Mouse (Mus musculus): ENCODE results near the gene Gtf2f2. TPM values are rescaled to one million over a fixed set of nuclear protein-coding genes. Genes with fewer than 3 reads are reported as not detected.

Gene Gtf2f2
- total RNA-seq, 2 experiments from 2014 or later, result 13.4 to 13.5 TPM

Other genes with a start within 250 kb of the Gtf2f2 start
- 10 to 100 TPM; 11.5 to 12.6 TPM for gene Slc25a30, start 223.8 kb downstream of the Gtf2f2 start, total RNA-seq (2021)
- 1,000 to 10,000 TPM; 2,885 to 3,154 TPM for gene Tpt1, start 165.8 kb downstream of the Gtf2f2 start, total RNA-seq (2021)
- not detected for gene Kctd4, start 55.9 kb downstream of the Gtf2f2 start, total RNA-seq (2021)
- 10 to 100 TPM in 1 of 2 experiments, 1 to 10 TPM in 1; 10.0 to 10.8 TPM for gene Gpalpp1, start 99.9 kb upstream of the Gtf2f2 start, total RNA-seq (2021)
- 1 to 10 TPM; 3.0 to 3.4 TPM for gene Nufip1, start 100.0 kb upstream of the Gtf2f2 start, total RNA-seq (2021)

All from heart, postnatal 25 days (tissue).